Mouse (Mus musculus): Measurements from ENCODE around the gene Rnf167. TPM values are rescaled to one million over a fixed set of nuclear protein-coding genes. Genes with fewer than 3 reads are reported as not detected.
A peak's percentile ranks its signal among the peaks of the same experiment; 100 is the strongest.

Rnf167 gene
- total RNA-seq (2021): 10 to 100 TPM; 70.2 to 72.3 TPM
- long read RNA-seq, experiment 1, transcript Rnf167-201 (9 exons, 1,833 nt): major isoform, 30 of 50 reads
- long read RNA-seq, experiment 1, partial matches to known transcripts: 6 of 50 reads
- long read RNA-seq, experiment 1, other reads (novel, unspliced or antisense): 14 of 50 reads
- long read RNA-seq, experiment 2, transcript Rnf167-201 (9 exons, 1,833 nt): major isoform, 42 of 63 reads
- long read RNA-seq, experiment 2, partial matches to known transcripts: 7 of 63 reads
- long read RNA-seq, experiment 2, other reads (novel, unspliced or antisense): 14 of 63 reads

- peak; percentile 94 to 98 for DNase-seq (ENCODE audit: low spot score in 2 of 2)
Measured at GRCm38 (mm10) chr11:70646691-70647650, at the start of gene Rnf167, which contains the start of gene Slc25a11. TSS of gene Rnf167 (plus strand) at chr11:70647235. TSS of gene Slc25a11 (minus strand) at chr11:70647479.

DNA sequence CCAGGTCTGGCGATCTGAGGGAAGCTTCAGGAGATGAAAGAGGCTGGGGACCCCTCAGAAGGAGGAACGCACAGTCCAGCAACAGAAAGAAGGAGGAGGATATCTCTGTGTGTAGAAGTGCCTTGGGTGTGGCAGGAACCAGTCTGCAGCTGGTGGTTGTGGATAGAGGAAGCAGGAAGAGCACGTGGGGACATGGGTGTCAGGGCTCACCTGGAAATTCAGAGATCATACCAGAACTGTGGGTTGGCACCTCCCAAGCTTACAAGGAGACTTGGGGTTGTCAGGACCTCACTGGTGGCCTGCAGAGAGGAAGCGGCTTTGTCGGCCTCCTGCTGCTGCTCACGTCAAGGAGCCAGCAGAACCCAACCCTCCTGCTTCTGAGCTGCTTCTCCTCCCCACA, 49.7 kb upstream of the Rnf167 start:
- DNase-seq (ENCODE audit: low spot score in 2 of 2): no peak

GRCm38 (mm10) chr11:70598451-70598953, 48.5 kb upstream of the Rnf167 start:
- DNase-seq (ENCODE audit: low spot score in 2 of 2): no peak

DNA sequence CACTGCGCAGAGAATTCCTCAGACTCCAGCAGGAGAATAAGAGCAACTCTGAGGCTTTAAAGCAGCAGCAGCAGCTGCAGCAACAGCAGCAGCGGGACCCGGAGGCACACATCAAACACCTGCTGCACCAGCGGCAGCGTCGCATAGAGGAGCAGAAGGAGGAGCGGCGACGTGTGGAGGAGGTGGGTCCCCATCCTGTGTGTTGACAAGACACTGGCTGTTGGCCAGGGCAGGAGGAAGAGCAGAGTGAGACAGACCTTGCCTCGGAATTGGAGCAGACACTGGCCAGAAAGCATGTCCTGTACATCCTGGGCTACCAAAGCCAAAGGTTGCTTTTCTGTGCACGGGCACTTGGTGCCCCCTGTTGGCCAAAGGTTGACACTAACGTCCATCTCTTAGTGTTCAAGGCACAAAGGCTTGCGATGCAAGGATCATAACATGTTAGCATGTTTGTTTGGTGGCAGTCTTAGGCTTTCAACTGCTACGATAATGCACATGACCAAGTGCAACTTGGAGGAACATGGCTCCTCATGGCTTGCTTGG, 41.9 kb upstream of the Rnf167 start:
- DNase-seq (ENCODE audit: low spot score in 2 of 2): peak; percentile 65 to 73

- DNase-seq (ENCODE audit: low spot score in 2 of 2): no peak
Measured at GRCm38 (mm10) chr11:70606717-70607116, 40.3 kb upstream of the Rnf167 start.

DNA sequence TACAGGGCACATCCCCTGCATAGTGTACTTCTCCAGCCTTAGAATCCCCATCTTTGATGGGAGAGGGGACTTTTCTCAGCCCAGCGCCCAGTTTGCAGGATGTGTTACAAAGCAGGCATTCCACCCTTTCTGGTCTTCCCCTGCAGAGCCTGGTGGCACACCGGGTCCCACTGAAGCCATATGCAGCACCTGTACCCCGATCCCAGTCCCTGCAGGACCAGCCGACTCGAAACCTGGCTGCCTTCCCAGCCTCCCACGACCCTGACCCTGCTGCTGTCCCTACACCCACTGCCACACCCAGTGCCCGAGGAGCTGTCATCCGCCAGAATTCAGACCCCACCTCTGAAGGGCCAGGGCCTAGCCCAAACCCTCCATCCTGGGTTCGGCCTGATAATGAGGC, 39.4 kb upstream of the Rnf167 start:
- no peak for DNase-seq (ENCODE audit: low spot score in 2 of 2)

DNA sequence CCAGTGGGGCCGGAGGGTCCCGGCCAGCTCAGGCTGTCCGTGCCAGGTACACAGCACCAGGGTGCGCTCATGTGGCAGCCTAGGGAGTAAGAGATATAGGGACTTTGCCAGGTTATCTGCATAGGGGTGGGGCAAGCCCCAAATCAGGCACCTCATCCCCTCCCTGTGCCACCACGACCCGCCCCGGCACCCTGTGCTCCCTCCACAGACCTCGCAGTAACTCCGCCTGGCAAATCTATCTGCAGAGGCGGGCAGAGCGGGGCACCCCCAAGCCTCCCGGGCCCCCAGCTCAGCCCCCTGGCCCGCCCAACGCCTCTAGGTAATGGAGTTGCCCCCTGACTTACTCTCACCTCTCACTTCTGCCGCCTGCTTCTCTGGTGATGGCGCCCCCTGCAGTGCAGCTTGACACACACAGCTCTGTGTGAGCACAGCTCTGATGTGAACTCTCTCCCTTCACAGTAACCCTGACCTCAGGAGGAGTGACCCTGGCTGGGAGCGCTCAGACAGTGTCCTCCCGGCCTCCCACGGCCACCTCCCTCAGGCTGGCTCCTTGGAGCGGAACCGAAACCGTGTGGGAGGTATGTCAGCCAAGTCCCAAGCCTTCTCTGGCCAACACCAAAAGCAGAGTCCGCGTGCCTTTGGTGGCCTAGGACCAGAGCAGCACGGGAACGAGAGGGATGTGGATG, 38.5 kb upstream of the Rnf167 start:
- DNase-seq (ENCODE audit: low spot score in 2 of 2): no peak

GRCm38 (mm10) chr11:70610752-70611151, 36.3 kb upstream of the Rnf167 start:
- DNase-seq (ENCODE audit: low spot score in 2 of 2): no peak

GRCm38 (mm10) chr11:70612505-70612904, 34.5 kb upstream of the Rnf167 start:
- DNase-seq (ENCODE audit: low spot score in 2 of 2): no peak

- no peak for DNase-seq (ENCODE audit: low spot score in 2 of 2)
Measured at GRCm38 (mm10) chr11:70615074-70615473, 32.0 kb upstream of the Rnf167 start.

GRCm38 (mm10) chr11:70615516-70616093, 31.4 kb upstream of the Rnf167 start, which contains the start of gene 4930544D05Rik:
TSS of gene 4930544D05Rik (plus strand) at chr11:70615848.
- DNase-seq (ENCODE audit: low spot score in 2 of 2): no peak

DNA sequence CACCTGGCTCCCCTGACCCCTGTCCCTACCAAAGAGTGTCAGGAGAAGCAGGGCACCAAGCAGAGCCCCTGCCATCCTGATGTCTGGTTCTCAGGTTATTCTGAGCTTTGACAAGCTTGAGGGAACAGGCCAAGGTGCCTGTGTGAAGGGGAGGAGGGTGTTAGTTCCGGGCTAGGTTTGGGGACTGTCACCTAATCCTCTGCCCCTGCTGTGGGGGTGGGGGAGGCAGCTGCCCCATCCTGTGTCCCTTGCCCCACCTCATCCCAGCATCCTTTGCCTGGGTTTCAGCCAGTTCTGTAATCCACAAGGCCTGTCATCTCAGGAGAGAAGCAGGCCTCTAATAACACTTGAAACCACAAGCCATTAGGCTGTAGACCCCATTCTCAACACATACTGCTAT, 27.9 kb upstream of the Rnf167 start, which contains the start of gene Chrne:
TSS of gene Chrne (minus strand) at position 116 of the 400 bp plus-strand sequence.
- DNase-seq (ENCODE audit: low spot score in 2 of 2): no peak

- no peak for DNase-seq (ENCODE audit: low spot score in 2 of 2)
Measured at GRCm38 (mm10) chr11:70621972-70622814, 24.8 kb upstream of the Rnf167 start.

DNA sequence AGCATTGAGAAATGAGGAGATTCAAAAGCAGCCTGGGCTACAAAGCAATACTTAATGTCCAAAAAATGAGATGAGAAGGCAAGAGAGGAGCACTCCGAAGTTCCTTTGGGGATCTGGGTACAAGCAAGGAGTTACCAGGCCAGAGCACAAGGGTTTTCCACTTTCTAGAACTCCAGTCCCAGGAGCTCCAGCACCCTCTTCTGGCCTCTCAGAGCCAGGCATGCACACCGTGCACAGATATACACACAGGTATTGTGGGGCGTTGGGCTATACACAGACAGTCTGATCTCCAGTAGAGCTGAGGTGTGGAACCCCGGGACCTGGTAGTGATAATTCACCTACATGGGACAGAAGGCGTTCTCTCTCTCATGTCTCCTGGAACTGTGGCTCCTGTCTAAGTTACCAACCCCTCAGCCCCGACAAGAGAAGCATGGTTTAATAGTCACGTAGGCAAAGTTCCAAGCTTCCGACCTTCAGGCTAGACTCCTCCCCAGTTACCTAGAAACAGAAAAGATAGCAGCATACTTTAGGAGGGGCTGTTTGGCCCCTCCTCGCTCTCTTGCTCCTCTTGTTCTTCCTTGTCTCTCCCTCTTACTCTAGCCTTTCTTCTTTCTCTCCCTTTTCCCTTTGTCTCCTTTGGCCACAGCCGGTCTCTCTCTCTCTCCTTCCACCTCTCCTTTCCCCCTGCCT, 23.8 kb upstream of the Rnf167 start:
- no peak for DNase-seq (ENCODE audit: low spot score in 2 of 2)

DNA sequence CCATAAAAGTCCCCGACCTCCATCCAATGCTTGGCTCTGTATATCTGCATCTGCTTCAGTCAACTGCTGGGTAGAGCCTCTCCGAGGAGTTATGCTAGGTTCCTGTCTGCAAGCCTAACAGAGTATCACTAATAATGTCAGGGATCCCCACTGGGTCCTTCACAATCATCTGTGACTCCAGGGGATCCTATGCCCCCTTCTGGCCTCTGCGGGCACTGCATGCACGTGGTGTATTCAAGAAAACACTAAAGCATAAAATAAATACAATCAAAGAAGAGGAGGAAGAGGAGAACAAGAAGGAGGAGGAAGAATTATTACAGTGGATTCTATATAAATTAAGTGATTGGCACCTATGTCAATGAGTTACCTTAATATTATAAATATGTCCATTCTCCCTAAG, 21.6 kb upstream of the Rnf167 start:
- DNase-seq (ENCODE audit: low spot score in 2 of 2): no peak

DNA sequence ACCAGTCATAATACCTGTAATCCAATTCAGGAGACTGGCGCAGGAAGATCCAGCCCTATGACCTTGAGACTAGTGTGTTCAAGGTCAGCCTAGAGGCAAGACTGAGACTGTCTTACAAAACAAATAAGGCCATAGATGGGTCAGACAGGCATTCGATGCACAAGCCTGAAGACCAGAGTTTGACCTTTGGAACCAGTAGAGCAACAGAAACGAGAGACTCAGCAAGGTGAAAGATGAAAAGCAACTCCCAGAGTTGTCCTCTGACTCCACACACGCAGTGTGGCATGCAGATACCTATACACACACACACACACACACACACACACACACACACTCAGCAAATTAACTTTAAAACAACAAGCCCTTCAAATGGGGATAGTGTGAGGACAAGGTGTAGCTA, 20.2 kb upstream of the Rnf167 start:
- no peak for DNase-seq (ENCODE audit: low spot score in 2 of 2)

DNA sequence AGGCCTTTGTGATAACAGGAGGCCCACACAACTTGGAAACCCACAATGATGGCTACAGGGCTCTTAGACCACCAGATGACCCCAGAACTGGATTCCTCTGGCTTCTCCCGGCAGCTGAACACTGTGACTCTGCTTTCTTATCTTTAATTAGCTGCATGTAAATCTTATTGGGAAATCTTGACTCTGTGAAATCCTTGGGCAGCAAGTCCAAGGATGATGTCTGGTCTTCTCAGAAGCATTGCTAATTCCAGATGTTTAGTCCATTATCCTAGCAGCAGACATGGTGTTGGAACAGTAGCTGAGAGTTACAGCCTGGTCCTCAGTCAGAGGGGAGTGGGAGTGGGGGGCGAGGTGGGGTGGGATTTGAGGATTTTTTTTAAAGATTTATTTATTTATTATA, 18.6 kb upstream of the Rnf167 start:
- DNase-seq (ENCODE audit: low spot score in 2 of 2): no peak

DNA sequence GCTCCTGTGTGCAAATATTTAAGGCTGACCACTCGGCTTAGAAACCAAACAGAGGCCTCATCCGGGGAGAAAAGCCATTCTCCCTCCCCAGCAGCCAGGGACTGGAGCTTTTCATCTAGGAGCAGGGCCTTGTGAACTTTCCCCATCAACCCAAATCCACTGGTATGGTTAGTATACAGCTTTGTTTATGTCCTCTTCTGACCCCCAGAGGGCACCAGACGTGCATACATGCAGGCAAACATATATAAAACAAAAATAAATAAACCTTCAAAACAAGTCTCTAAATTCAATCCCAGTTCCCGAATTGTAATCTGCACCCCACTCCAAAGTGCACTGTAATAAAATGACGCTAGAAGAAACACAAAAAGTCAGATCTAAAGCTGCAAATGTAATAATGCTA, 17.5 kb upstream of the Rnf167 start:
- no peak for DNase-seq (ENCODE audit: low spot score in 2 of 2)

DNA sequence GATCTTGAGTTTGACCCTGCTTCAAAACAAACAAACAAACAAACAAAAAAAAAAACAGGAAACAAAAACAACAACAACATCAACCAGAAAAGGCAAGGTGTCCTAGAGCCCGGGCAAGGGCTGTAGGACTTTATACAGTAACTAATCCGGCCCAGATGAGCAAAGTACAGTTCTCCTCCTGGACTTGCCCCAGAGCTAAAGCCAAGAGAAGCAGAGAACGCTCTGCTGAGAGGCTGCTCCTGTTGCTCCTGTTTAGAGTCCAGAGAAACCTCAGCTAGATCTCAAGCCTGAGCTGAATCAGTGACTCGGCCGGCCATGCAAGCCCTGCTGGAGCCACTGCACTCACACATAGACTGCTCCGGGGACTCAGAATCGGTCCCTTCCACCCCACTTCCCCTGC, 16.9 kb upstream of the Rnf167 start:
- no peak for DNase-seq (ENCODE audit: low spot score in 2 of 2)

Data from layer of hippocampus, postnatal 14 days (tissue).